Mouse (Mus musculus) heart, embryonic 15.5 days (tissue): ENCODE data around the gene Exoc7. TPM values are rescaled to one million over a fixed set of nuclear protein-coding genes. Genes with fewer than 3 reads are reported as not detected.
A peak's percentile ranks its signal among the peaks of the same experiment; 100 is the strongest.

ENCODE experiments used
- ATAC-seq: fragments of 200-750 bp; cut with Nextera tagmentation; replicated peaks from 2 replicates; pipeline ENCODE4 v1.8.0; 2017; ENCODE audit warnings: low read depth, moderate TSS enrichment; ENCODE audit not compliant: insufficient number of reproducible peaks, insufficient read depth, low FRiP score
- H3K27ac ChIP-seq: fragments of 300-500 bp; sonication (generic); 2 replicates; pipeline ENCODE4 v1.5.1; 2015; ENCODE audit warnings: mild to moderate bottlenecking, inconsistent platforms
- H3K27me3 ChIP-seq: fragments of 300-500 bp; sonication (generic); 2 replicates; pipeline ENCODE4 v1.6.1; 2015; ENCODE audit warnings: inconsistent platforms
- H3K36me3 ChIP-seq: fragments of 300-500 bp; sonication (generic); 2 replicates; pipeline ENCODE4 v1.6.1; 2015; ENCODE audit warnings: mild to moderate bottlenecking, inconsistent platforms
- H3K4me1 ChIP-seq: fragments of 300-500 bp; sonication (generic); replicated peaks from 2 replicates; pipeline ENCODE4 v1.6.1; 2015; ENCODE audit warnings: inconsistent platforms
- H3K4me2 ChIP-seq: fragments of 300-500 bp; sonication (generic); 2 replicates; pipeline ENCODE4 v1.6.1; 2015; ENCODE audit warnings: inconsistent platforms, mild to moderate bottlenecking, moderate library complexity
- H3K4me3 ChIP-seq: fragments of 300-500 bp; sonication (generic); 2 replicates; pipeline ENCODE4 v1.5.1; 2015; ENCODE audit warnings: mild to moderate bottlenecking, inconsistent platforms
- H3K9ac ChIP-seq: fragments of 300-500 bp; sonication (generic); 2 replicates; pipeline ENCODE4 v1.6.1; 2015; ENCODE audit warnings: mild to moderate bottlenecking, inconsistent platforms
- H3K9me3 ChIP-seq: fragments of 300-500 bp; sonication (generic); replicated peaks from 2 replicates; pipeline ENCODE4 v1.6.1; 2016; ENCODE audit warnings: inconsistent platforms
- WGBS: fragments of 180-500 bp; shearing (Covaris S2); methylation state at CpG from one replicate; pipeline ENCODE4 v1.1.7; 2015; ENCODE audit warnings: mixed read lengths; 5-methylcytosine and 5-hydroxymethylcytosine counted together
- polyA plus RNA-seq: library from polyadenylated mRNA; unstranded; fragments of >200 nt; fragmentation: Nextera tagmentation; extraction: Ambion mirVana; gene quantifications from 2 replicates; pipeline ENCODE4 v1.2.1, GENCODE M21; 2015

Gene Exoc7
- polyA plus RNA-seq, 1 experiment from 2014 or later = 45.2 TPM

- peak overlapping the region; percentile 62 for H3K4me3 ChIP-seq
- ATAC-seq = no peak
- peaks cover 33% of the 10 kb centered on the region for H3K4me1 ChIP-seq
- no peak overlapping the region for H3K9ac ChIP-seq
- H3K27ac ChIP-seq = no peak overlapping the region
- 6% methylated on average over 26 of the region's 26 CpGs for WGBS
- peak overlapping the region; percentile 99 for H3K4me2 ChIP-seq
- no peaks in the 10 kb centered on the region for H3K36me3 ChIP-seq
- no peaks in the 10 kb centered on the region for H3K9me3 ChIP-seq
- peaks cover 26% of the 10 kb centered on the region for H3K27me3 ChIP-seq
Observed at GRCm38 (mm10) chr11:116334417-116334782, 27.4 kb upstream of the Exoc7 start.

- H3K9ac ChIP-seq = no peak overlapping the region
- WGBS = 24% methylated on average over 31 of the region's 31 CpGs
Observed at GRCm38 (mm10) chr11:116333526-116334416, 26.7 kb upstream of the Exoc7 start.

GRCm38 (mm10) chr11:116332983-116333270 is 25.9 kb upstream of the Exoc7 start:
- no peak overlapping the region for H3K27ac ChIP-seq
- no peaks in the 10 kb centered on the region for H3K36me3 ChIP-seq
- H3K9ac ChIP-seq = no peak overlapping the region
- H3K27me3 ChIP-seq = peaks cover 26% of the 10 kb centered on the region
- no peaks in the 10 kb centered on the region for H3K9me3 ChIP-seq
- H3K4me1 ChIP-seq = peaks cover 37% of the 10 kb centered on the region
- H3K4me3 ChIP-seq = no peak overlapping the region
- H3K4me2 ChIP-seq = no peak overlapping the region
- 88% methylated on average over 3 of the region's 3 CpGs for whole genome bisulfite sequencing
- no peak for ATAC-seq

More at GRCm38 (mm10) chr11:116333526-116334416, 26.7 kb upstream of the Exoc7 start:
- Histone ChIP-seq H3K27ac (no peak overlapping the region), H3K4me2 (peak overlapping the region; percentile 99), H3K9me3 (no peaks in the 10 kb centered on the region), H3K4me1 (peaks cover 37% of the 10 kb centered on the region), H3K4me3 (peak overlapping the region; percentile 62), H3K27me3 (peaks cover 26% of the 10 kb centered on the region), H3K36me3 (no peaks in the 10 kb centered on the region)
- no peak for ATAC-seq

GRCm38 (mm10) chr11:116332232-116332982 is 25.4 kb upstream of the Exoc7 start:
- Histone ChIP-seq H3K4me3 (no peak overlapping the region), H3K4me1 (peaks cover 37% of the 10 kb centered on the region), H3K9me3 (no peaks in the 10 kb centered on the region), H3K36me3 (no peaks in the 10 kb centered on the region), H3K4me2 (no peak overlapping the region), H3K27me3 (peaks cover 26% of the 10 kb centered on the region), H3K9ac (no peak overlapping the region), H3K27ac (no peak overlapping the region)
- 50% methylated on average over 18 of the region's 19 CpGs for WGBS
- ATAC-seq = no peak

- Histone ChIP-seq H3K4me2 (no peak overlapping the region), H3K27me3 (peaks cover 26% of the 10 kb centered on the region), H3K9ac (no peak overlapping the region), H3K4me3 (no peak overlapping the region), H3K27ac (no peak overlapping the region), H3K36me3 (no peaks in the 10 kb centered on the region), H3K9me3 (no peaks in the 10 kb centered on the region), H3K4me1 (peaks cover 31% of the 10 kb centered on the region)
- no peak for ATAC-seq
- 68% methylated on average over 7 of the region's 7 CpGs for WGBS
Observed at GRCm38 (mm10) chr11:116330211-116330518, 23.1 kb upstream of the Exoc7 start.

GRCm38 (mm10) chr11:116329314-116330210 is 22.5 kb upstream of the Exoc7 start:
- ATAC-seq = no peak
- no peak overlapping the region for H3K4me3 ChIP-seq
- no peak overlapping the region for H3K4me2 ChIP-seq
- no peaks in the 10 kb centered on the region for H3K9me3 ChIP-seq
- peaks cover 25% of the 10 kb centered on the region for H3K4me1 ChIP-seq
- H3K36me3 ChIP-seq = no peaks in the 10 kb centered on the region
- no peak overlapping the region for H3K27ac ChIP-seq
- 50% methylated on average over 17 of the region's 18 CpGs for WGBS
- H3K9ac ChIP-seq = no peak overlapping the region
- peaks cover 20% of the 10 kb centered on the region for H3K27me3 ChIP-seq

- Histone ChIP-seq H3K9me3 (no peaks in the 10 kb centered on the region), H3K36me3 (no peaks in the 10 kb centered on the region), H3K4me3 (no peak overlapping the region), H3K4me2 (no peak overlapping the region), H3K9ac (no peak overlapping the region), H3K27ac (no peak overlapping the region), H3K4me1 (peaks cover 15% of the 10 kb centered on the region), H3K27me3 (no peaks in the 10 kb centered on the region)
- 67% methylated on average over 7 of the region's 7 CpGs for WGBS
- ATAC-seq = no peak
Observed at GRCm38 (mm10) chr11:116326963-116327603, 20.1 kb upstream of the Exoc7 start.

GRCm38 (mm10) chr11:116318719-116319659 is 12.0 kb upstream of the Exoc7 start:
- H3K27ac ChIP-seq = no peak overlapping the region
- 2% methylated on average over 41 of the region's 41 CpGs for WGBS
- peak overlapping the region; percentile 71 for H3K9ac ChIP-seq

GRCm38 (mm10) chr11:116312359-116312758 is 5.3 kb upstream of the Exoc7 start:
- Histone ChIP-seq H3K4me3 (no peak overlapping the region), H3K4me1 (no peaks in the 10 kb centered on the region), H3K4me2 (no peak overlapping the region), H3K27me3 (peaks cover 2% of the 10 kb centered on the region), H3K36me3 (no peaks in the 10 kb centered on the region), H3K27ac (no peak overlapping the region), H3K9me3 (no peaks in the 10 kb centered on the region), H3K9ac (no peak overlapping the region)
- WGBS = 45% methylated on average over 8 of the region's 8 CpGs
- no peak for ATAC-seq

More at GRCm38 (mm10) chr11:116318719-116319659, 12.0 kb upstream of the Exoc7 start:
- H3K27me3 ChIP-seq = peaks cover 9% of the 10 kb centered on the region
- H3K4me3 ChIP-seq = peak overlapping the region; percentile 56
- H3K4me1 ChIP-seq = peaks cover 9% of the 10 kb centered on the region
- H3K4me2 ChIP-seq = peak overlapping the region; percentile 99
- no peaks in the 10 kb centered on the region for H3K36me3 ChIP-seq
- ATAC-seq = peak; percentile 69
- no peaks in the 10 kb centered on the region for H3K9me3 ChIP-seq

- 33% methylated on average over 8 of the region's 8 CpGs for WGBS
- H3K27me3 ChIP-seq = peaks cover 2% of the 10 kb centered on the region; the same call in 1 of the 2 replicates
- no peak overlapping the region for H3K4me2 ChIP-seq
- no peak for ATAC-seq
- no peak overlapping the region for H3K9ac ChIP-seq
- no peaks in the 10 kb centered on the region for H3K36me3 ChIP-seq
- H3K9me3 ChIP-seq = no peaks in the 10 kb centered on the region
- H3K27ac ChIP-seq = no peak overlapping the region
- H3K4me1 ChIP-seq = no peaks in the 10 kb centered on the region
- no peak overlapping the region for H3K4me3 ChIP-seq
Observed at GRCm38 (mm10) chr11:116311169-116311568, 4.1 kb upstream of the Exoc7 start.
